Mouse (Mus musculus) liver, embryonic 14.5 days (tissue): ENCODE results near the gene Apom. TPM values are rescaled to one million over a fixed set of nuclear protein-coding genes. Genes with fewer than 3 reads are reported as not detected.

Source experiments
- ATAC-seq: fragments of 200-750 bp; cut with Nextera tagmentation; 2 replicates; pipeline ENCODE4 v1.8.0; 2017; ENCODE audit warnings: moderate number of reproducible peaks, mild to moderate bottlenecking, moderate library complexity; ENCODE audit not compliant: insufficient read depth
- DNase-seq, 3 experiments: peaks; one replicate each; pipeline ENCODE4 v3.0.0-alpha.2; 2012 to 2013; ENCODE audit warnings: low read depth in 3 of 3, low spot score in 3 of 3
- H3K27ac ChIP-seq: fragments of 300-500 bp; sonication (generic); 2 replicates; pipeline ENCODE4 v1.5.1; 2014; ENCODE audit warnings: moderate library complexity, mild to moderate bottlenecking, control low read depth, inconsistent platforms
- H3K27me3 ChIP-seq: fragments of 300-500 bp; sonication (generic); 2 replicates; pipeline ENCODE4 v1.6.1; 2014; ENCODE audit warnings: mild to moderate bottlenecking, low read length, moderate library complexity; ENCODE audit not compliant: control insufficient read depth, insufficient read depth
- H3K36me3 ChIP-seq: fragments of 300-500 bp; sonication (generic); replicated peaks from 2 replicates; pipeline ENCODE4 v1.6.1; 2014; ENCODE audit warnings: low read depth; ENCODE audit not compliant: control insufficient read depth, insufficient read depth
- H3K4me1 ChIP-seq, 2 experiments: fragments of 200-500 bp in 1 of 2; fragments of 300-500 bp in 1 of 2; sonication (generic) in 1 of 2; replicated peaks; 2 replicates each; pipeline ENCODE4 v1.6.1; 2012 to 2014; ENCODE audit warnings: antibody characterized with exemption in 1 of 2, inconsistent platforms in 1 of 2, low read length in 1 of 2; ENCODE audit not compliant: control insufficient read depth in 2 of 2, insufficient read depth in 2 of 2
- H3K4me2 ChIP-seq: fragments of 300-500 bp; sonication (generic); 2 replicates; pipeline ENCODE4 v1.6.1; 2014; ENCODE audit warnings: low read depth, mild to moderate bottlenecking, control low read depth, moderate library complexity
- H3K4me3 ChIP-seq, 2 experiments: fragments of 200-500 bp in 1 of 2; fragments of 300-500 bp in 1 of 2; sonication (generic) in 1 of 2; 2 replicates each; pipeline ENCODE4 v1.5.1; 2012 to 2014; ENCODE audit warnings: low read depth in 2 of 2, low read length in 2 of 2, mild to moderate bottlenecking in 2 of 2, control low read depth in 1 of 2, inconsistent platforms in 1 of 2, moderate library complexity in 1 of 2; ENCODE audit not compliant: insufficient read depth in 1 of 2
- H3K9ac ChIP-seq: fragments of 300-500 bp; sonication (generic); replicated peaks from 2 replicates; pipeline ENCODE4 v1.6.1; 2014; ENCODE audit warnings: mild to moderate bottlenecking, control low read depth, moderate library complexity
- H3K9me3 ChIP-seq: fragments of 300-500 bp; sonication (generic); 2 replicates; pipeline ENCODE4 v1.6.1; 2016; ENCODE audit warnings: low read length, mixed read lengths; ENCODE audit not compliant: control insufficient read depth
- CTCF ChIP-seq: IDR thresholded peaks from 2 replicates; pipeline ENCODE4 v1.5.1; 2016; ENCODE audit warnings: antibody characterized with exemption, low read depth, control low read depth
- EP300 ChIP-seq: IDR thresholded peaks from 2 replicates; pipeline ENCODE4 v1.6.1; 2016; ENCODE audit warnings: antibody characterized with exemption, low read depth
- WGBS: fragments of 180-500 bp; shearing (Covaris S2); extraction: QIAGEN DNeasy Blood & Tissue Kit; methylation state at CpG from one replicate; pipeline ENCODE4 v1.1.7; 2014; ENCODE audit not compliant: insufficient replicate concordance; 5-methylcytosine and 5-hydroxymethylcytosine counted together
- polyA plus RNA-seq, 2 experiments: library from polyadenylated mRNA; depleted of rRNA in 1 of 2; stranded (reverse) in 1 of 2; unstranded in 1 of 2; fragments of >200 nt; fragmentation: Nextera tagmentation in 1 of 2; extraction: Ambion mirVana in 1 of 2; gene quantifications; 2 replicates each; pipeline versions ENCODE4 v1.2.1 to v1.2.3; 2012 to 2014

Apom gene
- polyA plus RNA-seq, 2 experiments: 317 to 750 TPM

DNA sequence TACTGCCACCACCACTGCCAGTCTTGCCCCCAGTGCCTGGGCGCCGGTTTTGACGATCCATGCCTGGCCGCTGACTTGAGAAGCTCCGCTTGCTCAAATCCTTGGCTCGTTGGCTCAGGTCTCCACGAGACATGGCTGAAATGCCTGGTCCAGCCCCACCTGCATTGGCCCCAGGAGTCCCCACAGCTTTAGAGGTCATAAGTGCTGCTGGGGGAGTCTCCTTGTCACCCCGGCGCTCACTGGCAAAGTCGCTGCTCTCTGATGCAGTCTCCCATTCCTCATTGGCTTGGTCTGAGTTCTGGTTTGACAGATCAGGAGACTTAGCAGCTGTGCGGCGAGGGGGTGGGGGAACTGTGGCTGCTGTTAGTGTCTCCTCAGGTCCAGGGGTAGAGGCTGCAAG lies 23.6 kb upstream of the Apom start:
- H3K9ac ChIP-seq: no peak overlapping the region
- ATAC-seq: no peak
- no peak overlapping the region for H3K27ac ChIP-seq
- DNase-seq: no peak
- no peak overlapping the region for H3K4me2 ChIP-seq
- H3K4me1 ChIP-seq: no peaks in the 10 kb centered on the region
- H3K27me3 ChIP-seq: no peaks in the 10 kb centered on the region
- no peak overlapping the region for H3K4me3 ChIP-seq
- TF ChIP-seq CTCF: no peak
- peaks cover 97% of the 10 kb centered on the region for H3K36me3 ChIP-seq
- no peaks in the 10 kb centered on the region for H3K9me3 ChIP-seq
- 89% methylated on average over 12 of the region's 12 CpGs for WGBS

DNA sequence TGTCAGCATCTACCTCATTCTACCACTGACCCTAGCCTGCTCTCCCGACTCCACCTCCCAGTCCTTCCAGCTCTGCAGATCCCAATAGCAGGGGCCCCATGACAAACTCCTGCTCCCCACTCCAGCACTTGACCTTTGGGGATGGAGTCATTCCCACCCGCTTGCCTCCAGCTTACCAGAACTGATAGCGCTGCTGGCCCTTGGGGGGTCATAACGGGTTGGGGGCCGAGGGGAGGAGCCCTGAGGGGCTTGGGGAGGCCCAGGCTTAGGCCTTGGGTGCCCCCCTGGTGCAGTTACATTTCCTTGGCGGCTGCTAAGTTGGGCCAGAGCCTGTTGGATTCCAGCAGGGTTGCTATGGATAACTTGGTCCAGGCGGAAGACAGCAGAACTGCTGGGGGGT lies 22.8 kb upstream of the Apom start:
- Histone ChIP-seq H3K4me2 (no peak overlapping the region), H3K9ac (no peak overlapping the region), H3K4me1 (no peaks in the 10 kb centered on the region), H3K9me3 (no peaks in the 10 kb centered on the region), H3K36me3 (peaks cover 97% of the 10 kb centered on the region), H3K4me3 (no peak overlapping the region), H3K27me3 (no peaks in the 10 kb centered on the region), H3K27ac (no peak overlapping the region)
- 86% methylated on average over 7 of the region's 7 CpGs for WGBS
- DNase-seq (no peak), ATAC-seq (no peak)
- TF ChIP-seq EP300: no peak
- no peak for TF ChIP-seq CTCF

DNA sequence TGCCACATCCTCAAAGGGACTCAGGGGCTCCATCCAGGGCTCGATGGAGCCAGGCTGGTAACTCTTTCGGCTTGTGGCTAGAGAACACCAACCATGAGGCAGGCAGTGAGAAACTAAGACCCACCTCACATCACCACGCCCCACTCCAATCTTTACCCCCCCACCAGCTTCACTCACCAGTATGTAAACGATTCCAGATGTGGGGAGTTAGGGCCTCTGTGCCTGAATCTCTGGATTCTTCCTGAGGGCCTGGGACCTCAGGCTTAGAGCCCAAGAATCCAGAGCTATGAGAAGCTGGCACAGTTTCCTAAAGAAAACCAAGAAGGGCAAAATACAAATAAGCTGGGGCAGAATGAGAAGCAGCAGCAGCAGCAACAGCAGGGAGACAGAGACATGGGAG lies 22.1 kb upstream of the Apom start:
- Histone ChIP-seq H3K9ac (no peak overlapping the region), H3K9me3 (no peaks in the 10 kb centered on the region), H3K27ac (no peak overlapping the region), H3K4me2 (no peak overlapping the region), H3K36me3 (peaks cover 97% of the 10 kb centered on the region), H3K27me3 (no peaks in the 10 kb centered on the region), H3K4me1 (no peaks in the 10 kb centered on the region), H3K4me3 (no peak overlapping the region)
- DNase-seq (no peak), ATAC-seq (no peak)
- 78% methylated on average over 4 of the region's 4 CpGs for WGBS
- TF ChIP-seq CTCF: no peak
- TF ChIP-seq EP300: no peak

DNA sequence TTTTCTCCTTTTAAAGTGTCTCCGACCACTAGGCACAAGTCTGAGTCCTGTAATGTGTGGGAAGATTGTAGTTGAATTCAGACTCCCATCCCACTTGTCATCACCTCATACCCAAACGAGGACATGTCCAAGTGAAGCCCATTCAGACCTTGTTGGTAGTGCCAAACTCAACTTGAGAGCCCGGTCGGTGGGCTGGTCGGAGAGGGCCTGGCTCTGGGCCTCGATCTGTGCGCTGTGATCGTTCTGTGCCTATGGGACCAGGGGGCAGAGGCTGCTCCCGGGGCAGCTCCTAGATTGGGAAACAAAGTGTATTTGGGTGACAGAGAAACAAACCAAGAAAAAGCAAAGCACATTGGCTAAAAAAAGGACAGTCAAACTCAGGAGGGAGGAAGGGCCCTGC lies 21.2 kb upstream of the Apom start:
- no peaks in the 10 kb centered on the region for H3K4me1 ChIP-seq
- H3K27ac ChIP-seq: no peak overlapping the region
- no peaks in the 10 kb centered on the region for H3K27me3 ChIP-seq
- no peak for DNase-seq
- no peaks in the 10 kb centered on the region for H3K9me3 ChIP-seq
- H3K36me3 ChIP-seq: peaks cover 92% of the 10 kb centered on the region
- TF ChIP-seq CTCF (no peak), EP300 (no peak)
- no peak for ATAC-seq
- H3K9ac ChIP-seq: no peak overlapping the region
- WGBS: 90% methylated on average over 9 of the region's 9 CpGs
- H3K4me3 ChIP-seq: no peak overlapping the region
- no peak overlapping the region for H3K4me2 ChIP-seq

DNA sequence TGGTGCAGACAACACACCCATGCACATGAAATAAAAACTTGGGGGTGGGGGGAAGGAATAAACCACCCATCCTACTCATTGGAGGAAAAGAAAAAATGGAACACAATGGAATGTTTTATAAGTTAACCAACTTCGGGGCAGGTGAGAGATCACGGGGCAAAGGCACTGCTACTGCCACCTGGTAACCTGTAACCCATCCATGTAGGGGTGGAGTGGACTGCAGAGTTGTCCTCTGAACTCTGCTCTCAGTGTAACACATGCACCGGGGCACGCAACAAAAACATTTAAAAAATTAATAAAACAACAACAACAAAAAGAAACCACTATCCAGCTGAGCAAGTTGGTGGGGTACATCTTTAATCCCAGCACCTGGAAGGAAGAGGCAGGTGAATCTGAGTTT lies 20.3 kb upstream of the Apom start:
- H3K4me3 ChIP-seq: no peak overlapping the region
- WGBS: 89% methylated on average over 4 of the region's 4 CpGs
- DNase-seq (no peak), ATAC-seq (no peak)
- H3K9me3 ChIP-seq: no peaks in the 10 kb centered on the region
- H3K36me3 ChIP-seq: peaks cover 84% of the 10 kb centered on the region
- no peak for TF ChIP-seq CTCF
- no peak for TF ChIP-seq EP300
- H3K27me3 ChIP-seq: no peaks in the 10 kb centered on the region
- H3K27ac ChIP-seq: no peak overlapping the region
- H3K4me1 ChIP-seq: no peaks in the 10 kb centered on the region
- no peak overlapping the region for H3K4me2 ChIP-seq
- no peak overlapping the region for H3K9ac ChIP-seq
